Mouse (Mus musculus) bone marrow, adult 2 months (tissue): ENCODE measurements around the gene Slc5a10. TPM values are rescaled to one million over a fixed set of nuclear protein-coding genes. Genes with fewer than 3 reads are reported as not detected.
A peak's percentile ranks its signal among the peaks of the same experiment; 100 is the strongest.

Experiments used
- H3K27ac ChIP-seq: fragments of 200-500 bp; 2 replicates; pipeline ENCODE4 v1.5.1; 2012; ENCODE audit warnings: low read depth, mild to moderate bottlenecking, control low read depth, inconsistent platforms, low read length; ENCODE audit not compliant: control insufficient read depth, poor library complexity, insufficient read depth
- H3K4me1 ChIP-seq: fragments of 200-500 bp; 2 replicates; pipeline ENCODE4 v1.6.1; 2011; ENCODE audit warnings: low read length; ENCODE audit not compliant: control insufficient read depth, insufficient read depth
- H3K4me3 ChIP-seq: fragments of 200-500 bp; replicated peaks from 2 replicates; pipeline ENCODE3; 2011; ENCODE audit warnings: mild to moderate bottlenecking, low read depth, low read length, control low read depth; ENCODE audit not compliant: control insufficient read depth
- CTCF ChIP-seq: fragments of 200-500 bp; IDR thresholded peaks from 2 replicates; pipeline ENCODE4 v1.5.1; 2011; ENCODE audit warnings: low read length, control low read depth; ENCODE audit not compliant: control insufficient read depth, insufficient read depth
- POLR2A ChIP-seq: fragments of 200-500 bp; IDR thresholded peaks from 2 replicates; pipeline ENCODE4 v1.6.1; 2011; ENCODE audit warnings: low read depth, mild to moderate bottlenecking, control low read depth, low read length, borderline replicate concordance; ENCODE audit not compliant: control insufficient read depth
- WGBS: fragments of 180-500 bp; shearing (Covaris S2); methylation state at CpG from one replicate; pipeline ENCODE4 v1.1.7; 2018; 5-methylcytosine and 5-hydroxymethylcytosine counted together
- polyA plus RNA-seq: library from polyadenylated mRNA; stranded (reverse); fragments of >200 nt; gene quantifications from 2 replicates; pipeline ENCODE4 v1.2.4, GENCODE M21; 2011; ENCODE audit warnings: low replicate concordance; ENCODE audit not compliant: missing spikeins, insufficient read depth, insufficient read length

The Slc5a10 gene
- polyA plus RNA-seq, 1 experiment, result not detected

DNA sequence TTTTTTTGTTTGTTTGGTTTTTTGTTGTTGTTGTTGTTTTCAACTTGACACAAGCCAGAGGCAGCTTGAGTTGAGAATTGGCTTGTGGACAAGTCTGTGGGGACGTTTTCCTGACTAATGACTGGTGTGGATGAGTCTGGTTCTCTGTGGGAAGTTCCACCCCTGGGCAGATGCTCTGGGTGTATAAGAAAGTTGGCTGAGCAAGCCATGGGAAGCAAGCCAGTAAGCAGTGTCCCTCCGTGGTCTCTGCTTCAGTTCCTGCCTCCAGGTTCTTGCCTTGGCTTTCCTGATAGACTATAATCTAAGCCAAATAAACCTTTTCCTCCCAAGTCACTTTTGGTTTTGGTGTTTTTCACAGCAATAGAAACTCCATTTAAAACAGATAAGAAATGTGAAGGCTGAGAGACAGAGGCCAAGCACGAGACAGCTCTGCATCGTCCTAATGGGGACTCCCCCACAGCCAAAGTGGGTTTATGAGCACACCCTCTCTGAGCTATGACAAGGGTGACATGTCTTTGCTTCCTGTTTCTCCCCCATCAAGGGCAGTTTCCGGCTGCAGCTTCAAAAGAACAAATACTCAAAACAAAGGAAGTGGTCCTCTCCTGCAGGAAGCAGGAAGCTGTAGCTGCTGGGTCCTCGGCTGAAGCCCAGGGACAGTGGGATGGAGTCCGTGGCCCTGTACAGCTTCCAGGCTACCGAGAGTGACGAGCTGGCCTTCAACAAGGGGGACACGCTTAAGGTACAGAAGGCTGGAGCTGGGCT is 67.8 kb downstream of the Slc5a10 start, which contains the start of gene Grap:
Grap (plus strand) TSS at position 580 of the 762 bp plus-strand sequence.
- TF ChIP-seq CTCF (no peak), POLR2A (peak; percentile 22; the same call in 1 of the 2 replicates)
- Histone ChIP-seq H3K4me1 (peaks cover 4% of the 10 kb centered on the region; the same call in 1 of the 2 replicates), H3K27ac (peak within 1 kb of the TSS; percentile 31), H3K4me3 (peak within 1 kb of the TSS; percentile 65)
- whole genome bisulfite sequencing, result 13% methylated on average over 10 of the region's 10 CpGs

GRCm38 (mm10) chr11:61652216-61652615 is 68.4 kb downstream of the Slc5a10 start:
- WGBS, result 77% methylated on average over 5 of the region's 5 CpGs
- Histone ChIP-seq H3K4me1 (peaks cover 4% of the 10 kb centered on the region; the same call in 1 of the 2 replicates), H3K4me3 (no peak overlapping the region), H3K27ac (no peak overlapping the region)
- TF ChIP-seq POLR2A, result no peak
- no peak for TF ChIP-seq CTCF

DNA sequence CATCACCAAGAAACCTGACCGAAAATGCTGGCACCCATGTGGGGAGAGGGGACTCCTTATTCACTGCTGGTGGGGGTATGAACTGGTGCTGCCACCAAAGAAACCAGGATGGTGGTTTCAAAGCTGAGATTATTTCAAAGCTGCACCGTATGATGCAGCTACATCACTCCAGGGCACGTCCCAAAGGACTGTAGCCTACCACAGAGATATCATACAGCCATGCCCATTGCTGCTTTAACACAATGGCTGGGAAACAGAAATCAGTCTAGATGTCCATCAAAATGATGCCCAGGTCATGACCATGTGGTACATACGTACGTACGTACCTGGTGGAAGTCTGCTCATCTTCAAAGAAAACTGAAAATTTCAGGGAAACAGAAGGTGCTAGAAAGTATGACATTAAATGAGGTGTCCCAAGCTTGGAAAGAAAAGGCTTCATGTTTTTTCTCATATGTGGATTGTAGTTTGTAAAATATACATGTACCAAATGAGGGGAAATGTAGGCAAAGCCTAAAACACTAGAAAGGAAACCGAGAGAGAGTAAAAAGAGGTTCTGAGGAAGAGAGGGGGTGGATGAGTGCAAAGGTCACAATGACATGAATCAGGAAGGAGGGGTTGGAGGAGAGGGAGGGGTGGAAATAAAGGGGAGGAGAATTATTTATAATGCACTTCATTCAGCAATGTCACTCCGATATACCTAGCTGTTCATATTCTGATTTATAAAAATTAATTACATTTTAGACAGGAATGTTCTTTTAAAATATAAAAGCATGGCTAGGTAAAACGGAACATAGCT is 70.0 kb downstream of the Slc5a10 start:
- no peak for TF ChIP-seq POLR2A
- Histone ChIP-seq H3K4me3 (no peak overlapping the region), H3K27ac (no peak overlapping the region), H3K4me1 (peaks cover 4% of the 10 kb centered on the region; the same call in 1 of the 2 replicates)
- 79% methylated on average over 9 of the region's 9 CpGs for WGBS

GRCm38 (mm10) chr11:61649626-61650025 is 71.0 kb downstream of the Slc5a10 start:
- H3K4me1 ChIP-seq, result peaks cover 4% of the 10 kb centered on the region; the same call in 1 of the 2 replicates
- 74% methylated on average over 4 of the region's 4 CpGs for WGBS
- no peak overlapping the region for H3K27ac ChIP-seq
- TF ChIP-seq CTCF, result no peak
- TF ChIP-seq POLR2A, result no peak
- no peak overlapping the region for H3K4me3 ChIP-seq

DNA sequence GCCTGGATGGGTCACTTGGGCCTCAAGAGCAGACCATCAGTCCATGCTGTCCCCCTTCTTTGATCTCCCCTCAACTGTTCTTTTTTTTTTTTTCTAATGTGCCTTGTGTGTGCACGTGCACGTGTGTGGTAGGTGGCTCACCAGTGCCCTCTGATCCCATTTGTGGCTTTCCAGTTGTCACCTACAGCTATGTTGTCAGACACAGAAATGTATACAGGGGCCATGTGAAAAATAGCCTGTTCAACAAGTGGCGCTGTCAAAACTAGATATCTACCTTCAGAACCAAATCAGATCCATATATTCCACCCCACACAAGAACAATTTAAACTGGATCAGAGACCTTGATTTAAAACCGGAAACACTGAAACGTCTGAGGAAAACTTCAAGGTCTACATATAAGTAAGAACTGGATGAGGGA is 71.5 kb downstream of the Slc5a10 start:
- no peak for TF ChIP-seq POLR2A
- Histone ChIP-seq H3K27ac (no peak overlapping the region; the same call in 1 of the 2 replicates), H3K4me1 (peaks cover 4% of the 10 kb centered on the region; the same call in 1 of the 2 replicates), H3K4me3 (no peak overlapping the region)
- 82% methylated on average over 5 of the region's 5 CpGs for WGBS

DNA sequence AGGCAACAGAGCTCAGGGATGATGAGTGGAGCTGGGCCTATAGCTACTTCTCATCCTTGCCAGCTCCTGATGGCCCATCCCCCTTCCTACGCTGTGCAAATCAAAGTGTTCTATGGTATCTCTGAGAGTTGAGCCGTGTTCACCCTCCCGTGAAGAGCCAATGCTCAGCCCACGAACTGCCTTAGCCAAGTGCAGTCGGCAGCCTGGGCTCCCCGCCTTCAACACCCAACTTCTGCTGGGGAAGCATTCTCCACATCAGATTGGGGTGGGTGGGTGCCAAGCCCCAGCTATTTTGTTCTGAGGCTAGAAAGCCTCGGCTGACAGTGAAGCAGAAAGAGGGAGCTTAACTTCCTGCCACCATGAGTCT is 71.9 kb downstream of the Slc5a10 start:
- peaks cover 3% of the 10 kb centered on the region; the same call in 1 of the 2 replicates for H3K4me1 ChIP-seq
- H3K4me3 ChIP-seq, result no peak overlapping the region
- no peak overlapping the region; the same call in 1 of the 2 replicates for H3K27ac ChIP-seq
- WGBS, result 46% methylated on average over 7 of the region's 7 CpGs
- TF ChIP-seq CTCF, result no peak
- no peak for TF ChIP-seq POLR2A

- no peak overlapping the region for H3K4me3 ChIP-seq
- H3K27ac ChIP-seq, result no peak overlapping the region
- H3K4me1 ChIP-seq, result peaks cover 3% of the 10 kb centered on the region; the same call in 1 of the 2 replicates
- TF ChIP-seq CTCF (no peak), POLR2A (no peak)
- WGBS, result 28% methylated on average over 6 of the region's 6 CpGs
Measured at GRCm38 (mm10) chr11:61647956-61648748, 72.5 kb downstream of the Slc5a10 start.

DNA sequence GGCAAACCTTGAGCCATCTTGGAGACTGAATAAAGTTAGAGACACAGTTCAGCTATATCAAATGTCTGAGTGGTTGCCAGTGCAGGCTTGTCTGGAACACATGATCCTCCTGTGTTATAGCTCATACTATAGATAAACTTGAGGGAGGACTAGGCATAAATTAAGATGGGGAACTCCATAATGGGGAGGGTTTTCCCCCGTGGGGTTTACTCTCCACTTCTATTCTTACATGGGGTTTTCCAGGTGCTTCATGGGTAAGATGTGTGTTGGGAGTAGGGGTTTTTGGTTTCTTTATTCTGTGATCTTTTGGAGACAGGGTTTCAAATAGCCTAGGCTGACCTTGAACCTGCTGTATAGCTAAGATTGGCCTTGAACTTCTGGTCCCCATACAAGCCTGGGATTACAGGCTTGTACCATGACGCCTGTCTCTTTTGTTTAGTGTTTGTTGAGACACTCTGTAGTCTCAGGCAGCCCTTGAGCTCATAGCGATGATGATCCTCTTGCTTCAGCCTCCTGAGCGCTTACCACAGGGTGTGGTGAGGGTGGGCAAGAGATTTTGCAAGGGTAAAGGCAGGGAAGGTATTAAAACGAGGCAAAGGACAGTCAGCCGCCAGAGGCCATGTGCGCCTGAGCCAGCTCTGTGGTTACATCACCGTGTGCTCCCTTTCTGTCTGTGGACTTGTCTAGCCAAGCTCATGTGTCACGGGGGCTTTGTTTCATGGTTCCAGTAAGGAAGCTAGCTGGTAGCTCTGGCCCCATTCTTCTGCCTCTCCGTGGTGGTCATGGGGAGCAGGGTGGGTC is 73.3 kb downstream of the Slc5a10 start:
- Histone ChIP-seq H3K4me1 (peaks cover 3% of the 10 kb centered on the region; the same call in 1 of the 2 replicates), H3K27ac (peak overlapping the region; percentile 10; the same call in 1 of the 2 replicates), H3K4me3 (no peak overlapping the region)
- WGBS, result 35% methylated on average over 10 of the region's 10 CpGs
- TF ChIP-seq CTCF (no peak), POLR2A (no peak)
